Mouse (Mus musculus) adrenal gland, postnatal 25 days (tissue): ENCODE data around the gene Gata3. TPM values are rescaled to one million over a fixed set of nuclear protein-coding genes. Genes with fewer than 3 reads are reported as not detected.

ENCODE experiments used
- DNase-seq: peaks from one replicate; pipeline ENCODE4 v3.0.0; 2021; ENCODE audit warnings: mixed read lengths
- total RNA-seq: library from RNA; stranded (reverse); gene quantifications from 2 replicates; pipeline ENCODE4 v1.2.3, GENCODE M21; 2021

Gata3 gene
- total RNA-seq, 1 experiment from 2014 or later = 25.5 TPM

DNA sequence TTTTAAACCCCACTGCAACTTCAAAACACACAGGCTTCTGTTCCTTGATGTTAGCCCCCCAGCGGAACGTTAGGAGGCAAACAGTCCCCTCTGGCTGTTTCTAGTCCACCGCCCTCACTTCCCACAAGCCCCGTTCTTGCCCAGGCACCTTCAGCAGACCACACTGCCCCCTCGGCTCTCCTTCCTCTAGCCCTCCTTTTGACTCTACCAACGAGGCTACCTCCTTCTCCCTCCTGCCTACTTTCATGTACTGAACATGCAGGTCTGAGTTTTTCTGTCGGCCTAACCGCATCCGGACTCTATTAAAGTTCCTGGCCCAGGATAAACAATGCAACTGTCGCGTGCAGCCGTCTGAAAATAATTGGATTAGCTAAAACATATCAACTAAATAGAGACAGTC, 17.2 kb downstream of the Gata3 start:
- no peak for DNase-seq

GRCm38 (mm10) chr2:9871798-9872197, 18.0 kb downstream of the Gata3 start:
- no peak for DNase-seq

DNA sequence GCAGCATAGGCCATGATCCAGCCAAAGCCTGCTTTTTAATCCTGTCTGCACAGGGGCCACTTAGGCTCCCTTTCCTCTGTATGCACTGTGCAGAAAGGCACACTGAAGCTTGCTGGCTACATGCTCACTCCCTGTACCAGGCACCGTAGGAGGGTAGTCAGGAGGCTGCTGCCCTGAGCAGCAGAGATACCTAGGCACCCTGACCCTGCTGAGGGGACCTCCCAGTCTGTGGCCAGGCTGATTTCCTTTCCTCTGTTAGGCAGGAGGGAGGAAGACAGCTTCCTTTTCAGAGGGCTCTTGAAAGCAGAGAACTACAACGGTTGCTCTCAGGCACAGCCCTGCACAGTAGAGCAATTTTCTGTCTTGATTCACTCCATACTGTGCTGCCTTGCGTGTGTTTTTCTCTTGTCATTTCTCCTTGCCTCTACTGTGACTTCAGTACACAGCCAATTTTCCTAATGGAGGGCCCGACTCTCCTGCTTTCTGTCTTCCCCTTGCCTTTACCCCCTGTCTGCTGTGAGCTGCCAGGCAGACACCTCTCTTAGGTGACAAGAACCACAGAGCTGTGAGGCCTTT, 18.6 kb downstream of the Gata3 start:
- DNase-seq = no peak

DNA sequence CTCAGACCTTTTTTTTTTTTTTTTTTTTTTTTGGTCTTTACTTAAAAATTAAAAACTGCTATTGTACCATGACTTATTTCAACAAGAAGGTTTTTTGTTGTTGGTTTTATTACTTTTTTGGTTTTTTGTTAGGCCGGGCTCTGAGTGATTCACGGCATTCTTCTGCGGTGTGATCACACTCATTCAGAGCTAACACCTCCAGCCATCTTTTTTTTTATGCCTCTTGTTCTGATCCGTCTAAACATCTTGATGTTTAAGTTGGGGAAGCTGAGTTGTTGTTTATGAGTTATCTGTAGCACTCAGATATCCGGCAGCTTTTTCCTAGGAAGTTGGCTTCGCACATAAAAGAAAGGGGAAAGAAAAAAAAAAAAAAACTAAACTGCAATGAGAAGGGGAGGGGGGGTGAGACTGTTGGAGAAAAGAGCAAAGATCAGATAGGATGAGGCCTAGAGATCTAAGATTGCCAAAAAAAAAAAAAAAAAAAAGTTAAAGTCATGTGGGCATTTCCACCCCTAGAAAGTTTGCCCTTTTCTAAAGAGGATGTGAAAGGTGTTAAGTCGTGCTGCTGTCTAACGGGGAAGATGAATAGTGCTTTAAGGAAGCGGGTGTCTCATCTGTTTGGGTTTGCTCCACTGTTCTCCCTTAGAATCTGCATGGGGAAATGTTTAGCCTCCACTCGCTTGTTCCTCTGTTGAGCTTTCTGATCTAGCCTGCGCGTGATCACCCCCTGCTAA, 22.6 kb downstream of the Gata3 start:
- DNase-seq = no peak

DNA sequence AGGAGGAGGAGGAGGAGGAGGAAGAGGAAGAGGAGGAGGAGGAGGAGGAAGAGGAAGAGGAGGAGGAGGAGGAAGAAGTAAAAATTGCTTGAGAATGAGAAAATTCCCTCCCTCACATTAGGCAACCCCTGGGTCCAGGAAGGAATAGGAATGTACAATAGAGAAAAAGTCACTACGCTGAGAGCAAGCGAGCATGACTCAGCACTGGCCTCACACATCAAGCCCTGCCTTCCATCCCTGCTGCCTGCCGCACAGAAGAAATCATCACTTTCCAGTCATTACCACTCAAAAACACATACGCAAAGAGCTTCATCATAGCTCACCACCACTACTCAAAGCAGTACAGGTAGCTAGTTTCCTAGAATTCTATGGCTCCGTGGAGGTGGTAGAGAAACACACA, 29.1 kb downstream of the Gata3 start:
- no peak for DNase-seq

- DNase-seq = no peak
Measured at GRCm38 (mm10) chr2:9855861-9856260, 34.0 kb downstream of the Gata3 start.

- no peak for DNase-seq
Measured at GRCm38 (mm10) chr2:9852851-9853576, 36.8 kb downstream of the Gata3 start.

- DNase-seq = no peak
Measured at GRCm38 (mm10) chr2:9835195-9835594, 54.6 kb downstream of the Gata3 start.

DNA sequence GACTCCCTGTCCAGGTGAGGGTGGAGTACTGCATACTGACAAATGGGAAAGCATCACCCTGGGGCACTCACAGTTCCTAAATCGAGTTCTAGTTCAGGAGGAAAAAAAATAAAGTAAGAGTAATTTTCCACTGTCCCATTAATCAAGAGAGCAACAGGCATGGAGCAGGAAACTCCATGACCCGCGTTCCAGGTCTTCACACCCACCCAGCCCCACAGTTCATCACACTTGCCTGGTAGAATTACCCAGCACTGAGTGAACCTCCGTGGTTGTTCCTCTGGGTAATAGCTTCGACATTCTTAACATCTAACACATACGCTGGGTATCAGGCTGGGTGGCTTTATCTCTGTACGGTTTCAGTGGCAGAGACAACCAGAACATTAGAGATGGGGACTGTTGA, 56.1 kb downstream of the Gata3 start:
- DNase-seq = no peak

DNA sequence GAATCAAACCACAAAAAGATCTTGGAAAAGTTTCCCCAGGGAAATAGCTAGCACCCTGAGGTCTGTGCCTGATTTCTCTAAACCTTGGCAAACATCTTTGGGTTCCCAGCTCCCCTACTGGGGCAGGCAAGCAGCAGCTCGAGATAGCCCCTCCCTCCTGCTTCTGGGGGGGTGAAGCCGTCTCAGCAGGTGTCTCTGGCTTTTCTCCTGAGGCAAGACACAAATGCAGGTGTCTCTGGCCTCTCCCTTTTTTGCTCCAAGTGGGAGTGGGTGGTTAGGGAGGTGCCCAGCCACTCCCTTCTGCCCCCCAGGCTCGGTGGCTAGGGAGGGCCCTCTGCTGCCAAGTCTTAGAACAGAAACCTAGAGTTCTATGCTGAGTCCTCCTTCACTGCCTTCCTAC, 62.2 kb downstream of the Gata3 start:
- DNase-seq = no peak

DNA sequence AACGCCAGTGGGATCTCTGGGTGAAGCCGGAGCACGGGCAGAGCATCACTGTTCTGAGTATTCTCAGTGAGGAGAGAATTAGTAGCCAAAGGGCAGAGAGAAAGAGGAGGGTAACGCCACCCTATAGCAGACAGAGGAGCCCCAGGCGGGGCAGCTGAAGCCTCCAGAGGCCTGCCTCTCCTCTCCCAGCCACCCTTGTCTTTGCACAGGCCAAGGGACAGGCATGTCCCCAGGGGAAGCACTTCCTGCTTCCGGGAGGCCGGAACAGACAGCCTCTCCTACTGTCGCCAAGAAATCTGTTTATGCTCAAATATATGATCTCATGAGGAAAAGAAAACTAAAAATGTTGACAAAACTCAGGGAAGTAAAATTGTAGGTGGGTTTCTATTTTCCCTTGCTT, 69.2 kb downstream of the Gata3 start:
- DNase-seq = no peak

GRCm38 (mm10) chr2:9818177-9818785, 71.6 kb downstream of the Gata3 start:
- no peak for DNase-seq

Other genes starting within 250 kb of the Gata3 start
- 2.5 and 2.6 TPM in 2 replicates for gene 4930412O13Rik, start 8.8 kb downstream of the Gata3 start, total RNA-seq
- gene 9230102O04Rik, start 494 bp downstream of the Gata3 start, total RNA-seq = not detected in 2 replicates
- gene Taf3, start 158.6 kb upstream of the Gata3 start, total RNA-seq = 11.1 and 14.4 TPM in 2 replicates
- gene Atp5c1, start 190.5 kb upstream of the Gata3 start, total RNA-seq = 451 and 465 TPM in 2 replicates
- gene Kin, start 190.6 kb upstream of the Gata3 start, total RNA-seq = 27.2 and 32.1 TPM in 2 replicates
- 9.9 and 12.2 TPM in 2 replicates for gene Itih2, start 241.4 kb upstream of the Gata3 start, total RNA-seq